Mouse (Mus musculus) kidney, embryonic 15.5 days (tissue): ENCODE measurements around the gene Ano4. TPM values are rescaled to one million over a fixed set of nuclear protein-coding genes. Genes with fewer than 3 reads are reported as not detected.

Source experiments
- ATAC-seq: fragments of 200-750 bp; cut with Nextera tagmentation; replicated peaks from 2 replicates; pipeline ENCODE4 v1.8.0; 2017; ENCODE audit warnings: moderate TSS enrichment; ENCODE audit not compliant: low FRiP score
- H3K27ac ChIP-seq: fragments of 300-500 bp; sonication (generic); 2 replicates; pipeline ENCODE4 v1.5.1; 2015; ENCODE audit warnings: mild to moderate bottlenecking, inconsistent platforms
- H3K27me3 ChIP-seq: fragments of 300-500 bp; sonication (generic); 2 replicates; pipeline ENCODE4 v1.6.1; 2015; ENCODE audit warnings: inconsistent platforms
- H3K36me3 ChIP-seq: fragments of 300-500 bp; sonication (generic); 2 replicates; pipeline ENCODE4 v1.6.1; 2015; ENCODE audit warnings: inconsistent platforms
- H3K4me1 ChIP-seq: fragments of 300-500 bp; sonication (generic); 2 replicates; pipeline ENCODE4 v1.6.1; 2015; ENCODE audit warnings: inconsistent platforms
- H3K4me2 ChIP-seq: fragments of 300-500 bp; sonication (generic); 2 replicates; pipeline ENCODE4 v1.6.1; 2015; ENCODE audit warnings: moderate library complexity, mild to moderate bottlenecking, inconsistent platforms
- H3K4me3 ChIP-seq: fragments of 300-500 bp; sonication (generic); replicated peaks from 2 replicates; pipeline ENCODE4 v1.5.1; 2015; ENCODE audit warnings: mild to moderate bottlenecking, inconsistent platforms
- H3K9ac ChIP-seq: fragments of 300-500 bp; sonication (generic); 2 replicates; pipeline ENCODE4 v1.6.1; 2015; ENCODE audit warnings: mild to moderate bottlenecking, inconsistent platforms
- H3K9me3 ChIP-seq: fragments of 300-500 bp; sonication (generic); replicated peaks from 2 replicates; pipeline ENCODE4 v1.6.1; 2016; ENCODE audit warnings: inconsistent platforms
- WGBS: fragments of 180-500 bp; shearing (Covaris S2); methylation state at CpG from one replicate; pipeline ENCODE4 v1.1.7; 2015; ENCODE audit warnings: mixed read lengths; 5-methylcytosine and 5-hydroxymethylcytosine counted together
- polyA plus RNA-seq: library from polyadenylated mRNA; unstranded; fragments of >200 nt; fragmentation: Nextera tagmentation; extraction: Ambion mirVana; gene quantifications from 2 replicates; pipeline ENCODE4 v1.2.1, GENCODE M21; 2015

Ano4 gene
- polyA plus RNA-seq, 1 experiment from 2014 or later, result 5.4 TPM

DNA sequence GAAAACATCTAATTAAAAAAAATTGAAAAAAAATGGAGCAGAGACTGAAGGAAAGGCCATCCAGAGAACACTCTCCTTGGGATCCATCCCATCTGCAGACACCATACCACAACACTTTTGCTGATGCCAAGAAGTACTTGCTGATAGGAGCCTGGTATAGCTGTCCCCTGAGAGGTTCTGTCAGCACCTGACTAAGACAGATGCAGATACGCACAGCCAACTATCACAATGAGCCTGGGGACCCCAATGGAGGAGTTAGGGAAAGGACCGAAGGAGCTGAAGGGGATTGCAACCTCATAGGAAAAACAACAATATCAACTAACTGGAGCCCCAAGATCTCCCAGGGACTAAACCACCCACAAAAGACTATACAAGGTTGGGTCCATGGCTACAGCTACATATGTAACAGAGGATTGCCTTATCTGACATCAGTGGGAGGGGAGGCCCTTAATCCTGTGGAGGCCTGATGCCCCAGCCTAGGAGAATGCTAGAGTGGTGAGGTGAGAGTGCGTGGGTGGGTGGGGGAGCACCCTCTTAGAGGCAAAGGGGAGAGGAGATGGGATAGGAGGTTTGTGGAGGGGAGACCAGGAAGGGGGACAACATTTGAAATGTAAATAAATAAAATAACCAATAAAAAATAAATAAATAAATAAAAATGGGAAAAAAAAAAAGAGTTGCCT, 71.4 kb downstream of the Ano4 start:
- 90% methylated on average over 3 of the region's 3 CpGs for WGBS
- Histone ChIP-seq H3K4me1 (peaks cover 4% of the 10 kb centered on the region; the same call in 1 of the 2 replicates), H3K27me3 (no peaks in the 10 kb centered on the region), H3K4me3 (no peak overlapping the region), H3K4me2 (no peak overlapping the region), H3K9ac (no peak overlapping the region), H3K9me3 (no peaks in the 10 kb centered on the region), H3K36me3 (no peaks in the 10 kb centered on the region), H3K27ac (no peak overlapping the region)
- no peak for ATAC-seq

- no peak overlapping the region for H3K9ac ChIP-seq
- H3K4me2 ChIP-seq, result no peak overlapping the region
- H3K4me3 ChIP-seq, result no peak overlapping the region
- ATAC-seq, result no peak
- H3K27ac ChIP-seq, result no peak overlapping the region
- no peaks in the 10 kb centered on the region for H3K36me3 ChIP-seq
- WGBS, result 81% methylated on average over 3 of the region's 3 CpGs
- no peaks in the 10 kb centered on the region for H3K27me3 ChIP-seq
- H3K4me1 ChIP-seq, result no peaks in the 10 kb centered on the region
- no peaks in the 10 kb centered on the region for H3K9me3 ChIP-seq
Observed at GRCm38 (mm10) chr10:89267312-89267711, 77.2 kb downstream of the Ano4 start.

DNA sequence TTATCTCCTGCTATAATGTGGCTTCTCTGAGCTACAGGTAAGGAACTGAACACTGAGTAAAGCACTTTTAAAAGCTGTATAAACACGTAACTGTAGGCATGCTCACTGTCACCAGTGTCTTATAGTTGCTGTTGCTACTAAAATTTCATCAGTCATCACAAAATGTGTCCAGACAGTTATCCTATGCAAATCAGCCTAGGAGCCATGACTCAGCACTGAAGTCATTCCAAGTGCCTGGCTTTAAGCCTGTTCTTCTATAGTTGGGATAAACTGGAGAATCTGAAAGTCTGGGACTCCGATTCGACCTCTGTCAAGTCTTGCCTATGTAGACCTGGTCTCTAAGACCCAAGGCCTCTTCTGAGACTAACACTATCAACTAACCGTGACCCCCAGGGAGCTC, 81.2 kb downstream of the Ano4 start:
- no peaks in the 10 kb centered on the region for H3K4me1 ChIP-seq
- H3K36me3 ChIP-seq, result no peaks in the 10 kb centered on the region
- no peak overlapping the region for H3K4me3 ChIP-seq
- no peak overlapping the region for H3K9ac ChIP-seq
- 89% methylated on average over 4 of the region's 4 CpGs for WGBS
- no peak for ATAC-seq
- H3K27ac ChIP-seq, result no peak overlapping the region
- H3K27me3 ChIP-seq, result no peaks in the 10 kb centered on the region
- H3K9me3 ChIP-seq, result no peaks in the 10 kb centered on the region
- no peak overlapping the region for H3K4me2 ChIP-seq

GRCm38 (mm10) chr10:89257457-89258381, 86.8 kb downstream of the Ano4 start:
- peaks cover 11% of the 10 kb centered on the region for H3K27me3 ChIP-seq
- peak overlapping the region; percentile 75 for H3K27ac ChIP-seq
- peak; percentile 66 for ATAC-seq
- H3K9ac ChIP-seq, result no peak overlapping the region
- 3% methylated on average over 16 of the region's 16 CpGs for WGBS
- H3K4me2 ChIP-seq, result peak overlapping the region; percentile 59
- no peaks in the 10 kb centered on the region for H3K36me3 ChIP-seq
- H3K4me1 ChIP-seq, result peaks cover 13% of the 10 kb centered on the region
- no peaks in the 10 kb centered on the region for H3K9me3 ChIP-seq
- peak overlapping the region; percentile 39 for H3K4me3 ChIP-seq

- peak overlapping the region; percentile 59 for H3K4me2 ChIP-seq
- peak overlapping the region; percentile 26 for H3K9ac ChIP-seq
- peak overlapping the region; percentile 39 for H3K4me3 ChIP-seq
- no peaks in the 10 kb centered on the region for H3K9me3 ChIP-seq
- 2% methylated on average over 17 of the region's 17 CpGs for WGBS
- H3K27me3 ChIP-seq, result peaks cover 11% of the 10 kb centered on the region
- H3K27ac ChIP-seq, result peak overlapping the region; percentile 75
- peaks cover 13% of the 10 kb centered on the region for H3K4me1 ChIP-seq
- no peaks in the 10 kb centered on the region for H3K36me3 ChIP-seq
- ATAC-seq, result peak; percentile 59
Observed at GRCm38 (mm10) chr10:89256762-89257456, 87.7 kb downstream of the Ano4 start.

DNA sequence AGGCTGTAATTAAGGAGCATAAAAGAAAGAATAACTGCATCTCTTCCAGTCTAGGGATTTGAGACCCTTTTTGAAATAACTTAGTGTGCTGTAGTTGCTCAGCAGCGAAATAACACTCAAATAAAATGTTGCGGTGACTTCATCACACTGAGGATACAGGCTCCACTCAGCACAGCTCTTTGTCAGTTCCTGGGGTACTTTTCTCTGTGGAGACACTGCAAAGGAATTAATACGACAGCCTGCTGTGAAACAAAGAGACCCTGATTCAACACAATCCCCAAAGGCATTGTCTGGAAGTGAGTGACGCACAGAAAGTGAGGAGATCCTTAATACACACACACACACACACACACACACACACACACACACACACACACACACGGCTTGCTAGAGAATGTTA, 89.8 kb downstream of the Ano4 start:
- Histone ChIP-seq H3K9me3 (no peaks in the 10 kb centered on the region), H3K4me1 (peaks cover 13% of the 10 kb centered on the region), H3K9ac (no peak overlapping the region), H3K36me3 (no peaks in the 10 kb centered on the region), H3K27ac (no peak overlapping the region), H3K27me3 (peaks cover 11% of the 10 kb centered on the region), H3K4me2 (no peak overlapping the region), H3K4me3 (no peak overlapping the region)
- no peak for ATAC-seq
- WGBS, result 76% methylated on average over 5 of the region's 5 CpGs

- Histone ChIP-seq H3K36me3 (no peaks in the 10 kb centered on the region), H3K9ac (no peak overlapping the region), H3K9me3 (no peaks in the 10 kb centered on the region), H3K4me1 (peaks cover 13% of the 10 kb centered on the region), H3K4me2 (no peak overlapping the region), H3K27me3 (peaks cover 11% of the 10 kb centered on the region), H3K27ac (no peak overlapping the region), H3K4me3 (no peak overlapping the region)
- ATAC-seq, result no peak
- WGBS, result 46% methylated on average over 3 of the region's 3 CpGs
Observed at GRCm38 (mm10) chr10:89253799-89254198, 90.8 kb downstream of the Ano4 start.

DNA sequence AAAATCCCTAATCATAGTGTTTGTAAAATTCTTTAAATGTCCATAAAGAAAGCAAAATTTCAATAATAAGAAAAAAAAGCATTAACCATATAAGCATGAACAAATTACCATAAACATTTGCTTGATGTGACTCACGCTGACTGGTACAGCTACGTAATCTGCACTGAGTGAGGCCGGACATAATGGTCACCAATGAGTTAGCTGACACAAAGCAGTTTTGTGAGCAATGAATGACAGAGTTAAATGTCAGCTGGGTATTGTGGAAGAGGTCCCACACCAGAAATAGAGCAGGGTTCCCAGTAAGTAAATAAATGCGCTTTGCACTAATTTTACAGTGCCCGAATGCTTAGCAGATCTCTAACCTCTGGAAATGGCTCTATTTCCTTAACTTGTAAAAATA, 91.9 kb downstream of the Ano4 start:
- 83% methylated on average over 5 of the region's 5 CpGs for WGBS
- no peak for ATAC-seq
- Histone ChIP-seq H3K4me1 (peaks cover 8% of the 10 kb centered on the region), H3K4me3 (no peak overlapping the region), H3K27me3 (peaks cover 11% of the 10 kb centered on the region), H3K36me3 (no peaks in the 10 kb centered on the region), H3K9me3 (no peaks in the 10 kb centered on the region), H3K27ac (no peak overlapping the region), H3K9ac (no peak overlapping the region), H3K4me2 (no peak overlapping the region)

GRCm38 (mm10) chr10:89243808-89244207, 100.8 kb downstream of the Ano4 start:
- Histone ChIP-seq H3K27ac (no peak overlapping the region), H3K4me2 (no peak overlapping the region), H3K9me3 (no peaks in the 10 kb centered on the region), H3K36me3 (no peaks in the 10 kb centered on the region), H3K4me1 (no peaks in the 10 kb centered on the region), H3K9ac (no peak overlapping the region), H3K4me3 (no peak overlapping the region), H3K27me3 (no peaks in the 10 kb centered on the region)
- ATAC-seq, result no peak
- 83% methylated on average over 1 of the region's 1 CpGs for WGBS

- no peak overlapping the region for H3K9ac ChIP-seq
- H3K9me3 ChIP-seq, result no peaks in the 10 kb centered on the region
- H3K4me3 ChIP-seq, result no peak overlapping the region
- no peaks in the 10 kb centered on the region for H3K36me3 ChIP-seq
- H3K27me3 ChIP-seq, result no peaks in the 10 kb centered on the region
- ATAC-seq, result no peak
- no peak overlapping the region for H3K27ac ChIP-seq
- H3K4me2 ChIP-seq, result no peak overlapping the region
- 34% methylated on average over 7 of the region's 7 CpGs for WGBS
- no peaks in the 10 kb centered on the region for H3K4me1 ChIP-seq
Observed at GRCm38 (mm10) chr10:89224524-89224923, 120.0 kb downstream of the Ano4 start.

DNA sequence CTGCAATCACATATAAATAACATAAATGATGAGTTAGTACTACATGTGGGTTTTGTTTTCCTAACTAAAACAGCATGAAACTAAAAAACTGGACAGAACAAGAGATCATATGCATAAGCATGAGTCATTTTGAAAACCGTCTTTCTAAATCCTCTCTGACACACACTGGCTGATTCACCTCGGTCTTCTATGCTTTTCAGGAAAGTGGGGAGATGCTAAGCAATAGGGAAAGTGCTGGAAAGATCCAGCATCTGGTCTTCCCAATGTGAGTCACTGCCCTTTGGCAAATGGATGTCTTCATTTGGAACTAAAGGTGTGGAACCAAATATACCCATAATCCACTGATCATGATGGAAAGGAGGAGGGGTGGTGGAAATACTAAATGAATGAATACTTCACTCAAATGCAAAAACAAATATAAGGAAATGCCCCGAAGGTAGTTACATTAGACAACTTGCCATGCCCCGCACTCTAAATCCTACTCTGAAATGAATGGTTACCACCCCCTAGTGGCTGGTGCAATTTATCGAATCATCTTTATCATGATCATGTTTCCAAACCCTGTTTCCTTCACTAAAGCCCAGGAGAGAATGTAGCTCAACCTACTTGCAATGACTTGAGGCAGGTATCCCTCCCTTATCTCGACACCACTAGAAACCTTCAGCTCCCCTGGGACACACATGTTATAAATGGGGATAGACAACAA, 122.1 kb downstream of the Ano4 start:
- Histone ChIP-seq H3K4me2 (no peak overlapping the region), H3K4me3 (no peak overlapping the region), H3K36me3 (no peaks in the 10 kb centered on the region), H3K4me1 (no peaks in the 10 kb centered on the region), H3K27ac (no peak overlapping the region), H3K9ac (no peak overlapping the region), H3K27me3 (no peaks in the 10 kb centered on the region), H3K9me3 (no peaks in the 10 kb centered on the region)
- ATAC-seq, result no peak
- WGBS, result 79% methylated on average over 6 of the region's 6 CpGs
